Mouse (Mus musculus) brain, adult 2 months (tissue): ENCODE results near the gene Dand5.
"Not testable (repeated sequence)": the region's sequence is repeated elsewhere in the genome, so short reads cannot be mapped to it uniquely, and the experiment has no call there.

Experiments
- DNase-seq: peaks from one replicate; pipeline ENCODE4 v3.0.0; 2011; ENCODE audit warnings: low read depth, low spot score

Gene Dand5

GRCm38 (mm10) chr8:84834866-84835855, 12.5 kb upstream of the Dand5 start:
- peak; percentile 90 for DNase-seq

- peak; percentile 46 for DNase-seq
These were observed 11.6 kb upstream of the Dand5 start for GRCm38 (mm10) chr8:84834002-84834865.

- DNase-seq: no peak
These were observed 10.4 kb upstream of the Dand5 start for GRCm38 (mm10) chr8:84832759-84833742.

- peak; percentile 91 for DNase-seq
These were observed 9.6 kb upstream of the Dand5 start for GRCm38 (mm10) chr8:84832034-84832717.

- peak; percentile 59 for DNase-seq
These were observed 8.9 kb upstream of the Dand5 start, which contains the start of gene Gadd45gip1 for GRCm38 (mm10) chr8:84831490-84831889. TSS of gene Gadd45gip1 (plus strand) at chr8:84831522.

- DNase-seq: not testable (repeated sequence)
These were observed 3.9 kb upstream of the Dand5 start for GRCm38 (mm10) chr8:84826518-84826917.

- no peak for DNase-seq
These were observed 3.0 kb upstream of the Dand5 start for GRCm38 (mm10) chr8:84825636-84826035.

- DNase-seq: peak; percentile 91
These were observed 1.0 kb upstream of the Dand5 start for GRCm38 (mm10) chr8:84823653-84824052.

GRCm38 (mm10) chr8:84816117-84816516, 6.5 kb downstream of the Dand5 start:
- no peak for DNase-seq

- DNase-seq: peak; percentile 95
These were observed 7.1 kb downstream of the Dand5 start for GRCm38 (mm10) chr8:84815547-84815946.

GRCm38 (mm10) chr8:84814555-84815441, 7.8 kb downstream of the Dand5 start:
- DNase-seq: peak; percentile 67

- DNase-seq: no peak
These were observed 8.4 kb downstream of the Dand5 start for GRCm38 (mm10) chr8:84814240-84814554.

- DNase-seq: peak; percentile 56
These were observed 8.8 kb downstream of the Dand5 start for GRCm38 (mm10) chr8:84813830-84814229.

GRCm38 (mm10) chr8:84813059-84813458, 9.6 kb downstream of the Dand5 start:
- peak; percentile 85 for DNase-seq

GRCm38 (mm10) chr8:84811303-84811702, 11.3 kb downstream of the Dand5 start:
- DNase-seq: no peak

GRCm38 (mm10) chr8:84810896-84811295, 11.7 kb downstream of the Dand5 start:
- DNase-seq: peak; percentile 93

- no peak for DNase-seq
These were observed 12.7 kb downstream of the Dand5 start for GRCm38 (mm10) chr8:84809941-84810280.

GRCm38 (mm10) chr8:84809109-84809940, 13.3 kb downstream of the Dand5 start:
- DNase-seq: no peak

GRCm38 (mm10) chr8:84806031-84806430, 16.6 kb downstream of the Dand5 start:
- no peak for DNase-seq
